Mouse (Mus musculus) B cell, adult 2 months (primary cell): Measurements from ENCODE around the gene Ksr1.

Experiments used
- DNase-seq, 2 experiments: peaks; one replicate each; pipeline ENCODE4 v3.0.0; 2022

Ksr1 gene

DNA sequence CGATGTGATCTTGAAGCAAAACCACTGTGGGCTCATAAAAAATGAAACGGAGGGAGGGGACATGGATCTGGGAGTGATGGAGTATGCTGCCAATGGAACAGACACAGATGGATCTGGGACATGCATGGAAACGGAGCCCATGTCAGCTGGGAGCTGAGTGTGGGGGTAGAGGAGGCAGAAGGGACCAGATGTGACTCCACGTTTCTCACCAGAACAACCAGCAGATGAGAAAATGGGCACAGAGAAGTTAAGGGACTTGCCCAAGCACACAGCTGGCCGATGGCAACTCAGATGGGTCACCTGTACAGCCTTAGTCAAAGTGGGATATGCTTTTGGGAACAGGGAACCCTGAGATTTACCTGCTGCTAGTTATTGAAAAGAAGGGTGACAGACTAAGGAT, 83.3 kb downstream of the Ksr1 start:
- no peak for DNase-seq

GRCm38 (mm10) chr11:79061839-79062238, 84.4 kb downstream of the Ksr1 start:
- no peak for DNase-seq

DNA sequence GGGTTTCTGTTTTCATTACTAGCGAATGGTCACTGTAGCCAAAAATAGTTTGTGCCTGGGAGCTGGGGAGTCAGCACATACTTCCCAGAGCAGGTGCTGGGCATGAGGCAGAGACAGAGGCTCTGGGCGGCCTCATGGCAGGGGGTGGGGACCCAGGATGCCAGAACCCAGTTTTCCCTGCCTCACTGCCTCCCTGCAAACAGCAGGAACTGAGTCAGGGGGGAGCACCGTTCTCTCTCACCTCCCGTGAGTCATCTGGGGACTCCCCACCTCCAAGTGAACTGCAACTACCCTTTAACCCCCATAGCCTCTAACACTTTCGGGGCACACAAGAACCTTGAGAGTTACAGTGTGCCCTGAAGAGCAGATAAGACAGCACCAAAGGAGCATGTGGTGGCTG, 86.4 kb downstream of the Ksr1 start:
- DNase-seq, result peak; percentile 36 to 47

DNA sequence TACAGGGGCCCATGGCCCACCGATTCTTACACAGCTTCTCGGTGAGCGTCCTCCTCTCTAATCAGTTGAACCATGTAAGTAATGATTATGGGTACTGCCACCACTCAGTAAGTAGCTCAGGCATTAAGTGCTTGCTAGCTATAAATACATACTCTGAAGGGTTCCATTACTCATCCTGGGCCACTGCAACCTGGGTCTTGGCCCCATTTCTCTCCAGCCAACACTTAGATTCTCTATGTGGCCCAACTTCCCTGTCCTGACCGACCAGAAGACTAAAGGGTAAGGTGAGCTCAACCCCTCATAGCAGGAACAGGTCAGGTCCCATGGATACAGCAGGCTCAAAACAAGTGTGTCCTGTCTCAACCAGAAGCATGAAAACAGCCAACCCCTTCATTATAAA, 87.1 kb downstream of the Ksr1 start:
- DNase-seq, result no peak

DNA sequence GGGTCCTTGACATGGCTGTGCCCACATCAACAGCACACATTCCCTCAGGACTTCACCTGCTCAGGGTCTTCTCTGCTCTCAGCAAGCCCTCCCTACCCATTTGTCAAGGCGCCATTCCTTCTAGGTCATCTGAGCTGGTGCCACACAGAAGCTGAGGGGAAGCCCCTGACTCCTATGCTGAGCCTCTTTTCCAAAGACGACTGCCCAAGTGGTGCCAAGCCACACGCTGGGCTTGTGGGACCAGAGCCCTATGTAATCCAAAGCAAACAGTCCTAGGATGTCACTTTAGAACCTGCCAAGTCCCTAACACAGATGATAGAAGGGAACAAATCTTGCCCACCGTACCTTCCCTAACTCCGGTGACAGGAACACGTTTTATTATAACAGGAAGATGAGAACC, 87.6 kb downstream of the Ksr1 start:
- DNase-seq, result no peak

- no peak for DNase-seq
These were observed 88.4 kb downstream of the Ksr1 start for GRCm38 (mm10) chr11:79057809-79058208.

DNA sequence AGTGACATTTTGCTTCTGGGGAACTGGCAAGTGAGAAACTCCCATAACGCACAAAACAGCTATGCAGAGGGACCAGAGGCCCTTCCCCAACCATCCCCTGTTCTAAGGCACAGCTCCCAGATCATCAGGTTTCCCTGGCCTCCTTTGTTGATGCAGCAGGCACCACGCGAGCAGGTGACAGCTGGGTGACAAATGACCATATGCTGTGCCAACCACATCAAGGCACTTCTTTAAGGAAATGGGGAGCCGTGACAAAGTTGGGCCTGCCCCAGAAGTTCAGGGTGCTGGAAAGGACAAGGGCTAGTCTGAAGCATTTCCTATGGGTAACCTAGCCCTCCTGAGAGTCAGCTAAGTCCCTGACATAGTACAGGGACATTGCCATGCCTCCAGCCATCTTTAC, 89.3 kb downstream of the Ksr1 start:
- no peak for DNase-seq

DNA sequence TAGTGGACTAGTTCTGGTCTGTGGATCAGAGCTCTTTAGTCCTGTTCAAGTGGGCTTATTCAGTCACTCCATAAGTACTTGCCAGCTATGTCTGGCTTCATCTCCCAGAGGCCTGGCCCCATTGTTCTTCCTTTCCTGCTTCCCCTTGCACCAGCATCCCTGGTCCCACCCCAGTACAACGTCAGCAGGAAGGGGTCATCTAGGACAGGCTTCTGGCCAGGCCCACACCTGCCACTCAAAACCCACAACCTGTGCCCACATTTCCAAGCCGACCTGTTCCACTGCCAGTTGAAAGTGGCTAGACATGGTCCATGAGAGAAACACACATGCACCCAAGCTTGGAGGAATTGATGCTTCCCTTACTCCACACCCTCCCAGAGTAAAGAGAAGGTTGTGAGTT, 90.2 kb downstream of the Ksr1 start:
- DNase-seq, result no peak

- DNase-seq, result no peak
These were observed 91.0 kb downstream of the Ksr1 start for GRCm38 (mm10) chr11:79055161-79055560.

- no peak for DNase-seq
These were observed 91.8 kb downstream of the Ksr1 start for GRCm38 (mm10) chr11:79054161-79055152.

- no peak for DNase-seq
These were observed 92.8 kb downstream of the Ksr1 start for GRCm38 (mm10) chr11:79053437-79053836.

GRCm38 (mm10) chr11:79052769-79053168, 93.4 kb downstream of the Ksr1 start:
- DNase-seq, result no peak

DNA sequence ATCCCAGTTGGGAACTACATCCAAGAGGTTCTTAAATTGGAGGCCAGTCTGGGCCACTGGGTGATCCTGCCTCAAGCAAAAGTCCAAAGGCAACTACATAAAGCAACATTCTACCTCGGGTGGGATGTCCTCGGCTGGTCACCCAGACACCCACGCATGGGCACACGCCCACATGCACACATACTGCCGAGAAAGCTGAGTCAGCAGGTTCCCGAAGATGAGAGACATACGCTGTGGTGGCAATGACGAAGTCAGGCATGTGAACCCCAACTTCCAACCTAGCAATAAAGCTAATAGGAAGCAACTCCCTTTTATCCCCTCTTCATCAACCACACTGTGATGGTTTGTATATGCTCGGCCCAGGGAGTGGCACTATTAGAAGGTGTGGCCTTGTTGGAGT, 94.7 kb downstream of the Ksr1 start:
- no peak for DNase-seq

DNA sequence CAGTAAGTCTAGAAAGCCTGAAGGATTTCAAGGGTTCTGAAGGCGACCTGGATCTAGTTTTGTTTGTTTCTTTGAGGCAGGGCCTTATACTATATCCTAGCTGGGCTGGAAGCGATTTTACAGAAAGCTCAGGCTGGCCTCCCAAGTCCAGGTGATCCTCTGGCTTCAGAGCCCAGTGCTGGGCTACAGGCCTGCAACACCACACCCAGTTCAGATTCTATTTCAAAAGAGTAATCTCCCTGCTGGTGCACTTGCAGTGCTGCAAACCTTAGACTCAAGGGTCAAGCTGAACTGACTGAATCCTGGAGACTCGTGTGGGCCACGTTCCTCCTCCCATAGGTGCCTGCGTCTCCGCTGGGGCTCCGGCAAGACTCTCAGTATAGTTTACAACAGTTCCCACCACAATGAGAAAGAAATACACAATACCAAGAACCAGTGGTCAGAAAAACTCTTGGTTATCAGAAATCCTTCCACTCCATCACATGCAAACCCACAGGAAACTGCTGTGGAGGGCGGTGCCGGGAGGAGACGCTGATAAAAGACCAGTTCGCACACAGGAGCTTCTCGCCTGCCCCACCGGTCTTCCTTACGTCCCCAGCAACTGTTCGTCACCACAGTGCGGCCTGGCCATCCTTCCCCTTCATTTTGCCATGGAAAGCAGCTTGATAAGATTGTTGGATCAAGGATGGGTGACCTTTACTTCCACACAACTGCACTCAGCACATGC, 95.3 kb downstream of the Ksr1 start:
- DNase-seq, result no peak

- peak; percentile 19 to 21 for DNase-seq
These were observed 97.3 kb downstream of the Ksr1 start for GRCm38 (mm10) chr11:79048906-79049305.

DNA sequence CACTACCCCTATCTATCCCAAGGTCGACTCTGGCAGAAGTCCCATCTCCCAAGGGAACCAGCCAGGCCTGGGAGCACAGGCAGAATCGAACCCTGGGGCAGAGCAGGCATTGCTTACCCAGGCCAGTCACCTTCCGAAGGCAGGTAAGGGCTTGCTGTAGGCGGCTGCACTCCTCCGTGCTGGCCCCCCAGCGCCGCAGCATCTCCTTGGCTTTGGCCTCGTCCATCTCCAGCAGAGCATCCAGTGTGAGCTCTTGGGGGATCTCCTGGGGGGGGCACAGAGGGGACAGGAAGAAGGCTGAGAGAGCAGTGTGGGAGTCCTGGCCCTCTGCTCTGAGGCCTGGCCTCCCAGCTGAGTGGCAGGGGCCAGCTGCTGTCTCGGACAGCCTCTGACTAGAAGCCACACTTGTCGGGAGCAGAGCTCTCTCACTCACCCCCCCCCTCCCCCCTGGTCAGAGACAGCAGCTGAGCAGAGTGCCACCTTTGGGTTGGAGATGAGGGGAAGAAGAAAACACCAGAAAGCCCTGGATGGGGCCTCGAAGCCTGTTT, 99.0 kb downstream of the Ksr1 start:
- no peak for DNase-seq

DNA sequence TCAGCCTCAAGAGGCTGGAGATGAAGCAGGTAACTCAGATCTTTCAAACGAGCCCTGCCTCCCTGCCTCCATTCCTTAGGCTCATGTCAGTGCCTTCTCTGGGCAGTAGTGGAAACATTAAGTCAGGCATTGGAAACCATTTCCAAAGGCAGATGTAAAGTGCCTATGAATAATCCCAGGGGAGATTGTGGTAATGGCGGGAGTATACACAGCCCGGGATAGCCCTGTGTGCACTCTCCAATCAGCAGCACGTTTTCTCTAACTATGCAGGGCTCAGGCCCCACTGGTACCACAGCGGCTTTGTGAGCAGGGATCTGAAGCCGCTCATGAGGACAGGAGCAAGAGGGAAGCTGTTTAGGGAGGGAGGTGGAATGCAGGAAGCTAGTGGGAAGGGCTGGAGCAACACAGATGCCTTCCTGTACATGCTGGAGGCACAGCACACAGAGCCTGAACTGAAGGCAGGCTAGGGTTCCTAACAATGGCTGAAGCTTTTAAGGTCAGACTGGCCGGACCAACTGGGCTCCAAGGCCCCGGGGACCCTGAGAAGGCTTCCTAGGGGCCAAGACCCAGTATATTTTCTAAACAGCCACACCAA, 99.5 kb downstream of the Ksr1 start:
- DNase-seq, result no peak

DNA sequence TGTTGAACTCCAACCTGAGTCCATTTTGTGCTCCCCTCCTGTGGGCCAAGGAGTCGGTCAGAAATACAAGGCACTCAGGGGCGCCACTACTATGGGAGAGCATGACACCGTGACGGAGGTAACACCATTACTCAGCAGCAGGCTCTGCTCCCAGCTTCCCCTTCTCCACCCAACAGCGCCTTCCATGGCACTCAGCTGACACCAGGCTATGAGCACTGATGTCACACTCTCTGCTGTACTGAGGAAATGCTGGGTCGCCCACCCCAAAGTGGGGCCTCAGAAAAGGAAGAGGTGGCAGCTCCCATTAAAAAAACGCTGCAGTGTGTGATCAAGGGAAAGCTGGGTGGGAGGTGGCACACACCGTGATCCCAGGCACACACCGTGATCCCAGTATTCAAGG, 101.0 kb downstream of the Ksr1 start:
- DNase-seq, result no peak

DNA sequence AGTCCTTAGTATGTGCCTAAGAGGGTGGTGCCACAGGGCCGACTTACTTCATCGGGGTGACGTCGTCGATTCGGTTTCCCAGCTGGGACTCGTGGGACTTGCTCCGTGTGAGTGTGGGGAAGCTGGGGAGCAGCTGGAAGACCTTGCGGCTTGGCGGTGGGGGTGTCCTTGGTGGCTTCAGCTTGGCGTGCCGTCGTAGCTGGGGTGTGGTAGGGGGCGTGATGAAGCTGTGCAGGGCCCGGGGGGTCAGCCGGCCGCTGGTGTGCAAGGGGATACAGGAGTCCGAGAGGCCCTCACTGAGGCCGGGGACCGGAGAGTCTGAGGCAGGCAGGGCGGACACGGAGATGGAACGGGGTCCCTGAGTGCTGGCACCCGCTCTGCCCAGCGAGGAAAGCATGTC, 101.4 kb downstream of the Ksr1 start:
- DNase-seq, result no peak

DNA sequence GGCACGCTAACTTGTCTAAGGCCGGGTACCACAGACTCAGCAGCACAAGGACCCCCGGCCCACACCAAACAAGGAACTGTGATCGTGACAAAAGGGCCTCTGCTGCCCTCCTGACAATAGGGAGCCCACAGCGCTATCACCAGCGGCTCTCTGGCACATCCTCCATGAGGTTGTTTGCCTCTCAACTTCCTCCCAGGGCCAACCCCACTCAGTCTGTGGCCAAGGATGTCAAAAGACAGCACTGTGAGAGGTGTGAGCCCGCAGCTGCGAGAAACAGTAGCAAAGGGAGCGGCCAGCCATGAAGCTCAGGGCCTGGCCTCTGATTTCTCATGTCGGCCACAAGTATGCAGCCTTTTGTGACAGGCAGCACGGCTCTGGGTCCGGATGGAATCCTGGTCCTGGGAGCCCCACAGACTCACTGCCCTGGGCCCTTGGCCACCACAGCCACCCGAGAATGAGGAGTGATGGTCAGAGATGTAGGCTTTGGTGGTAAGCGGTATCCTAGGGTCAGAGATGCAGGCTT, 104.2 kb downstream of the Ksr1 start:
- DNase-seq, result no peak

DNA sequence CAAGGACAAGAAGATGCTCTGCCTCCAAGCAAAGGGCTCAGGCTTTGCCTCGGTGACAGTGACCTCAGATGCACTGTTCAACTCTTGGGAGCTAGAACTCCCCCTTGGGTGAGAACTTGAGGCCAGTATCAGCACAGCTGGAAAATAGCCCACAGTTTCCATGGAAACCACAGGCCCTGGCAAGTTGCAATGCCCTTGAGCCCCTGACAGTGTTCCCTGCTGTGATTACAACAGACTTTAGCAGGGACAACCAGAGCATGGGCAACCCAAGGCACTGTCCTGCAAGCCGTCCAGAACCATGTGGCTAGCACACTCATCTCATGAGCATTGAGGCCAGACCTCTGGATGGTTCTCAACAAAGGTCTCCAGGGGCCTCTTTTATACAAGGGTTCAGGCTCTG, 106.7 kb downstream of the Ksr1 start:
- DNase-seq, result no peak

- DNase-seq, result no peak
These were observed 108.7 kb downstream of the Ksr1 start for GRCm38 (mm10) chr11:79037555-79037954.

DNA sequence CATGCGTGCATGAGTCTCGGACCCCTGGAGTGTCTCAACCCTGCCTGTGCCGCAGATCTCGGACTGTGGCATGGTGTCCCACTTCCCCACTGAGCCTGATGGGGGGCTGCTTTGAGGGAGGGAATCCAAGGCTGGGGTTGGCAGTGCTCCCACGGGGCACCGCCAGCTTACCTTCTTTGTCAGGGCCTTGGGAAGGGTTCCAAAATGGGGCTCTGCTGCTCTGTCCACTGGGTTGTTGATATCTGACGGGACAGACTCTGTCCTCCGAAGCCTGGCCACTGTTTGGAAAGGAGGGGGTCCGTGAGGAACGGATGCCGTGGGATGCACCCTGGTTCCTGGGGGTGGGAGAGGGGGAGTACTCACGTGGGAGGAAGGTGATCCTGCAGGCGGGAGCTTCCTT, 109.9 kb downstream of the Ksr1 start:
- DNase-seq, result no peak
